Mouse (Mus musculus): ENCODE measurements around the gene Ppa2. TPM values are rescaled to one million over a fixed set of nuclear protein-coding genes. Genes with fewer than 3 reads are reported as not detected.
A peak's percentile ranks its signal among the peaks of the same experiment; 100 is the strongest.

Ppa2 gene
- polyA plus RNA-seq, 1 experiment from 2014 or later, result 70.6 TPM

GRCm38 (mm10) chr3:133333267-133334170 is 23.6 kb downstream of the Ppa2 start:
- ATAC-seq (replicated peaks), result no peak
- Histone ChIP-seq H3K27ac (replicated peaks) (no peak overlapping the region), H3K27me3 (no peaks in the 10 kb centered on the region), H3K36me3 (no peaks in the 10 kb centered on the region), H3K4me1 (no peaks in the 10 kb centered on the region), H3K4me3 (no peak overlapping the region), H3K4me2 (replicated peaks) (no peak overlapping the region), H3K9ac (replicated peaks) (no peak overlapping the region), H3K9me3 (no peaks in the 10 kb centered on the region)
- WGBS, result 88% methylated on average over 15 of the region's 15 CpGs

DNA sequence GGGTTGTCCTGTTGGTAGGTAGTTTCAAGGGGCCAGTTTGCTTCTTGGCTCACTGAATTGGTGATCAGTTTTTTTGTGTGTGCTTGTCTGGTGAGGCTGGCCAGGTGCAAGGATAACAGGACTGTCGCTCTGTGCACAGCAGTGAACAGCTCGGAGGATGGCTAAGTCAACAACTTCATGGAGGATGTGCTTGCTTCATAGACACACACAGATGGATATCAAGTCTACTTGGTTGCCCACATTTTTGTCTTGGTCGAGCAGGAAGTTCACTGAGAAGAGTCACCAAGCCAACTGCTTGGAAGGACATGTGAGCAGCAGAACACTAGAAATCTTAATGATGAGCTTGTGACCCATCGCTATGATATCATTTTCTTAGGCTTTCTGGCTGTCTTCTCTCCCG is 24.8 kb downstream of the Ppa2 start:
- H3K4me3 ChIP-seq, result no peak overlapping the region
- H3K4me1 ChIP-seq, result peaks cover 6% of the 10 kb centered on the region; the same call in 1 of the 2 replicates
- no peaks in the 10 kb centered on the region for H3K9me3 ChIP-seq
- no peak overlapping the region for H3K27ac ChIP-seq (replicated peaks)
- H3K9ac ChIP-seq (replicated peaks), result no peak overlapping the region
- 90% methylated on average over 5 of the region's 5 CpGs for WGBS
- no peaks in the 10 kb centered on the region for H3K36me3 ChIP-seq
- H3K27me3 ChIP-seq, result no peaks in the 10 kb centered on the region
- ATAC-seq (replicated peaks), result no peak
- no peak overlapping the region for H3K4me2 ChIP-seq (replicated peaks)

GRCm38 (mm10) chr3:133335166-133335565 is 25.3 kb downstream of the Ppa2 start:
- Histone ChIP-seq H3K4me2 (replicated peaks) (no peak overlapping the region), H3K9ac (replicated peaks) (no peak overlapping the region), H3K27ac (replicated peaks) (no peak overlapping the region), H3K36me3 (no peaks in the 10 kb centered on the region), H3K4me1 (peaks cover 6% of the 10 kb centered on the region; the same call in 1 of the 2 replicates), H3K4me3 (no peak overlapping the region), H3K27me3 (no peaks in the 10 kb centered on the region), H3K9me3 (no peaks in the 10 kb centered on the region)
- ATAC-seq (replicated peaks), result no peak
- WGBS, result 87% methylated on average over 2 of the region's 2 CpGs

DNA sequence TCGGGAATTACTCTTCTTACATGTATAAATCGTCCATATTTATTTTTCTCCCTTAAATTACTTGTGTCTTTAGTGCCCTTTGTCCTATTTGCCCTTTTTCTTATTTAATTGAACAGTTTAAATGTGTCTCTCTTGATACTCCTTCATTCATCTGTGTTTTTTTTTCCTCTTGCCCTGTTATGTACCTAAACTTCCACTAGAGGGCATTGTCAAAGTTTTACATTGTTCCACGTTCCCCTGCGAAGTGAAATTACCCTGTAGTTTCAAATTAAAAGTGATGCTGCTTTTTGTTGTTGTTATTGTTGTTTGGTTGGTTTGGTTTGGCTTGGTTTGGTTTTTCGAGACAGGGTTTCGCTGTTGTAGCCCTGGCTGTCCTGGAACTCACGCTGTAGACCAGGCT is 26.5 kb downstream of the Ppa2 start:
- H3K9ac ChIP-seq (replicated peaks), result no peak overlapping the region
- no peak overlapping the region for H3K4me3 ChIP-seq
- peaks cover 6% of the 10 kb centered on the region; the same call in 1 of the 2 replicates for H3K4me1 ChIP-seq
- H3K27me3 ChIP-seq, result no peaks in the 10 kb centered on the region
- no peak overlapping the region for H3K4me2 ChIP-seq (replicated peaks)
- H3K27ac ChIP-seq (replicated peaks), result no peak overlapping the region
- H3K36me3 ChIP-seq, result no peaks in the 10 kb centered on the region
- ATAC-seq (replicated peaks), result no peak
- H3K9me3 ChIP-seq, result no peaks in the 10 kb centered on the region
- 78% methylated on average over 7 of the region's 7 CpGs for WGBS

DNA sequence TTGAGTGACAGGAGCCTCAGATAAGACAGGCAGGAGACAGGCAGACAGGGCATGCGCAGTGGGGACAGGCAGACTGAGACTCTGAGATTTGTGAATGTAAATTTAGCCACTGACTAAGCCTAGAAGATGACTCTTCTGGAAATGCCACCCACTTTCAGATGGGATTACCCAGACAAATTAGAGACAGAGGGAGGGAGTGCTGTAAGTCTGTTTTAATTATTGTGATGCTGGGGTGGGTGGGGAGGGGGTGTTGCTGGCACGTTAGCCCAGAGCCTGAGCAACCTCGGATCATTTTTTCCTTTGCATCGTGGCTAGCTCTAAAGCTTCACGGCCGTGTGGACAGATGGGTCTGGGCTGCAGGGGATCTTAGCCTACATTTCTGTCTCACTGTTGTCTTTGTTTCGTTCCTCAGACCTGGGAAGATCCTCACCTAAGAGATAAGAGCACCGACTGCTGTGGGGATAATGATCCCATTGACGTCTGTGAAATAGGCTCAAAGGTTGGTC is 29.0 kb downstream of the Ppa2 start:
- WGBS, result 47% methylated on average over 9 of the region's 9 CpGs

DNA sequence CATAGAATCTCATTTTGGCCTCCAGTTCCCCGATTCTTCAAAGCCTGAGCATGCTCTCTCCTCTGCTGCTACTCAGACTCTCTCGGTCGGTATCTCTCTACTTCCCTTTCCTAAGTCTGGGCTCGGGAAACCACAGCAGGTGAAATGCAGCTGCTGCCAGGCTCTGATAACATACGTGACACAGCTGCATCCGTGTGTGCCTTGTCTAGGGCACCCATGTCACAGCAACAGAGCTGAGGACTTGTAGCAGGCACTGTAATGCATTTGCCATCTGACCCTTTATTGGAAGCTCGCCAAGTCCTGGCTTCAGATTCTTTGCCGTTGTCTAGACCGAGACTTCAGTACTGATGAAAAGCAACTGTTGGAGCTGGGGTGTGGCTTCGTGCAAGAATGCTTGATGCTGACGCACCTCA is 29.5 kb downstream of the Ppa2 start:
- Histone ChIP-seq H3K9me3 (no peaks in the 10 kb centered on the region), H3K27ac (replicated peaks) (0 out of 2 replicates have a peak overlapping the region, but pooled peaks have one; percentile 17), H3K27me3 (no peaks in the 10 kb centered on the region), H3K4me1 (peaks cover 6% of the 10 kb centered on the region; the same call in 1 of the 2 replicates), H3K36me3 (no peaks in the 10 kb centered on the region), H3K4me2 (replicated peaks) (no peak overlapping the region), H3K4me3 (no peak overlapping the region), H3K9ac (replicated peaks) (0 out of 2 replicates have a peak overlapping the region, but pooled peaks have one; percentile 16)
- peak; percentile 75 for ATAC-seq (replicated peaks)
- 44% methylated on average over 11 of the region's 11 CpGs for WGBS

More for the DNA sequence above, 29.0 kb downstream of the Ppa2 start:
- H3K9ac ChIP-seq (replicated peaks), result 0 out of 2 replicates have a peak overlapping the region, but pooled peaks have one; percentile 16
- 0 out of 2 replicates have a peak, but pooled peaks have one; percentile 36 for ATAC-seq (replicated peaks)
- no peaks in the 10 kb centered on the region for H3K9me3 ChIP-seq
- no peaks in the 10 kb centered on the region for H3K36me3 ChIP-seq
- no peak overlapping the region for H3K4me3 ChIP-seq
- peaks cover 6% of the 10 kb centered on the region; the same call in 1 of the 2 replicates for H3K4me1 ChIP-seq
- H3K27me3 ChIP-seq, result no peaks in the 10 kb centered on the region
- H3K4me2 ChIP-seq (replicated peaks), result no peak overlapping the region
- H3K27ac ChIP-seq (replicated peaks), result 0 out of 2 replicates have a peak overlapping the region, but pooled peaks have one; percentile 17

- no peak for ATAC-seq (replicated peaks)
- H3K9ac ChIP-seq (replicated peaks), result no peak overlapping the region
- no peak overlapping the region for H3K4me2 ChIP-seq (replicated peaks)
- no peaks in the 10 kb centered on the region for H3K27me3 ChIP-seq
- no peak overlapping the region for H3K4me3 ChIP-seq
- WGBS, result 63% methylated on average over 11 of the region's 11 CpGs
- no peak overlapping the region for H3K27ac ChIP-seq (replicated peaks)
- no peaks in the 10 kb centered on the region for H3K36me3 ChIP-seq
- peaks cover 6% of the 10 kb centered on the region; the same call in 1 of the 2 replicates for H3K4me1 ChIP-seq
- H3K9me3 ChIP-seq, result no peaks in the 10 kb centered on the region
Observed at GRCm38 (mm10) chr3:133341106-133341505, 31.2 kb downstream of the Ppa2 start.

- Histone ChIP-seq H3K9me3 (no peaks in the 10 kb centered on the region), H3K4me3 (no peak overlapping the region), H3K4me2 (replicated peaks) (no peak overlapping the region), H3K27me3 (no peaks in the 10 kb centered on the region), H3K4me1 (no peaks in the 10 kb centered on the region), H3K36me3 (no peaks in the 10 kb centered on the region), H3K27ac (replicated peaks) (no peak overlapping the region), H3K9ac (replicated peaks) (no peak overlapping the region)
- WGBS, result 82% methylated on average over 7 of the region's 7 CpGs
- no peak for ATAC-seq (replicated peaks)
Observed at GRCm38 (mm10) chr3:133347535-133347934, 37.6 kb downstream of the Ppa2 start.

DNA sequence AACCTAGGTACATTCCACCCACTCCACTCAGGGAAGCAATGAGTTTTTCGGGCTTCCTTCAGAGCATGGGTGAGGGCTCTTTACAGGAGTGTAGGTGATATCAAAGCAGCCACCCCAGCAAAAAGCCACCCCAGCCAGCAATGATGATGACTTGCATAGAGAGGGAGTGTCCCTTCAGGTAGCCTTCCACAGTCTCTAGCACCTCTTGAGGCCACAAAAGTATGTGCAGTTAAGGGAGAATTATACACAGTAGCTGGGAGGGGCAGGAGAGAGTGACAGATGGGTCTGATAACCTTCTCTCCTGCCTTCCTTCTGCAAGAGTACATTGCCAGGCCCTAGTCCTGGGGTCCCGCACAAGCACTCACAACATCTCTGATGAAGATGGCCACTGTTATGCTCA is 38.9 kb downstream of the Ppa2 start:
- WGBS, result 95% methylated on average over 2 of the region's 2 CpGs
- no peak overlapping the region for H3K27ac ChIP-seq (replicated peaks)
- no peaks in the 10 kb centered on the region for H3K27me3 ChIP-seq
- H3K9ac ChIP-seq (replicated peaks), result no peak overlapping the region
- no peak overlapping the region for H3K4me2 ChIP-seq (replicated peaks)
- no peak for ATAC-seq (replicated peaks)
- H3K36me3 ChIP-seq, result no peaks in the 10 kb centered on the region
- no peaks in the 10 kb centered on the region for H3K4me1 ChIP-seq
- H3K4me3 ChIP-seq, result no peak overlapping the region
- no peaks in the 10 kb centered on the region for H3K9me3 ChIP-seq

GRCm38 (mm10) chr3:133357426-133357974 is 47.6 kb downstream of the Ppa2 start:
- Histone ChIP-seq H3K36me3 (no peaks in the 10 kb centered on the region), H3K27me3 (no peaks in the 10 kb centered on the region), H3K9ac (replicated peaks) (no peak overlapping the region), H3K4me2 (replicated peaks) (no peak overlapping the region), H3K4me1 (no peaks in the 10 kb centered on the region), H3K4me3 (no peak overlapping the region), H3K27ac (replicated peaks) (no peak overlapping the region), H3K9me3 (no peaks in the 10 kb centered on the region)
- ATAC-seq (replicated peaks), result no peak
- 61% methylated on average over 6 of the region's 6 CpGs for WGBS

- no peaks in the 10 kb centered on the region for H3K9me3 ChIP-seq
- H3K27ac ChIP-seq (replicated peaks), result no peak overlapping the region
- no peak overlapping the region for H3K4me2 ChIP-seq (replicated peaks)
- no peak overlapping the region for H3K9ac ChIP-seq (replicated peaks)
- no peaks in the 10 kb centered on the region for H3K27me3 ChIP-seq
- ATAC-seq (replicated peaks), result no peak
- no peaks in the 10 kb centered on the region for H3K4me1 ChIP-seq
- no peak overlapping the region for H3K4me3 ChIP-seq
- H3K36me3 ChIP-seq, result no peaks in the 10 kb centered on the region
Observed at GRCm38 (mm10) chr3:133357977-133358376, 48.1 kb downstream of the Ppa2 start.

- Histone ChIP-seq H3K27ac (replicated peaks) (no peak overlapping the region), H3K4me3 (no peak overlapping the region), H3K4me2 (replicated peaks) (no peak overlapping the region), H3K9ac (replicated peaks) (no peak overlapping the region), H3K9me3 (no peaks in the 10 kb centered on the region), H3K4me1 (no peaks in the 10 kb centered on the region), H3K36me3 (no peaks in the 10 kb centered on the region), H3K27me3 (no peaks in the 10 kb centered on the region)
- WGBS, result 78% methylated on average over 1 of the region's 1 CpGs
- ATAC-seq (replicated peaks), result no peak
Observed at GRCm38 (mm10) chr3:133361406-133361805, 51.5 kb downstream of the Ppa2 start.

Measured in forebrain, embryonic 15.5 days (tissue).